Mouse (Mus musculus) heart, embryonic 12.5 days (tissue): ENCODE measurements around the gene Sgo2b. TPM values are rescaled to one million over a fixed set of nuclear protein-coding genes. Genes with fewer than 3 reads are reported as not detected.

Source experiments
- ATAC-seq: fragments of 200-750 bp; cut with Nextera tagmentation; 2 replicates; pipeline ENCODE4 v1.8.0; 2017; ENCODE audit warnings: moderate TSS enrichment, moderate library complexity; ENCODE audit not compliant: insufficient number of reproducible peaks, low FRiP score
- H3K27ac ChIP-seq: fragments of 300-500 bp; sonication (generic); 2 replicates; pipeline ENCODE4 v1.5.1; 2016; ENCODE audit warnings: mild to moderate bottlenecking, moderate library complexity; ENCODE audit not compliant: poor library complexity, severe bottlenecking
- H3K27me3 ChIP-seq: fragments of 300-500 bp; sonication (generic); replicated peaks from 2 replicates; pipeline ENCODE4 v1.6.1; 2016; ENCODE audit warnings: mild to moderate bottlenecking, moderate library complexity
- H3K36me3 ChIP-seq: fragments of 300-500 bp; sonication (generic); 2 replicates; pipeline ENCODE4 v1.6.1; 2016; ENCODE audit warnings: mild to moderate bottlenecking, moderate library complexity
- H3K4me1 ChIP-seq: fragments of 300-500 bp; sonication (generic); replicated peaks from 2 replicates; pipeline ENCODE4 v1.6.1; 2016; ENCODE audit warnings: mild to moderate bottlenecking
- H3K4me2 ChIP-seq: fragments of 300-500 bp; sonication (generic); 2 replicates; pipeline ENCODE4 v1.6.1; 2016; ENCODE audit warnings: mild to moderate bottlenecking, moderate library complexity
- H3K4me3 ChIP-seq: fragments of 300-500 bp; sonication (generic); 2 replicates; pipeline ENCODE4 v1.5.1; 2016; ENCODE audit warnings: mild to moderate bottlenecking
- H3K9ac ChIP-seq: fragments of 300-500 bp; sonication (generic); 2 replicates; pipeline ENCODE4 v1.6.1; 2016; ENCODE audit warnings: mild to moderate bottlenecking, moderate library complexity
- H3K9me3 ChIP-seq: fragments of 300-500 bp; sonication (generic); replicated peaks from 2 replicates; pipeline ENCODE4 v1.6.1; 2016; ENCODE audit warnings: mild to moderate bottlenecking, moderate library complexity
- WGBS: fragments of 180-500 bp; shearing (Covaris S2); methylation state at CpG from one replicate; pipeline ENCODE4 v1.1.7; 2016; 5-methylcytosine and 5-hydroxymethylcytosine counted together
- polyA plus RNA-seq: library from polyadenylated mRNA; unstranded; fragments of >200 nt; fragmentation: Nextera tagmentation; extraction: Ambion mirVana; gene quantifications from 2 replicates; pipeline ENCODE4 v1.2.1, GENCODE M21; 2016

The Sgo2b gene
- polyA plus RNA-seq, 1 experiment from 2014 or later, result not detected

DNA sequence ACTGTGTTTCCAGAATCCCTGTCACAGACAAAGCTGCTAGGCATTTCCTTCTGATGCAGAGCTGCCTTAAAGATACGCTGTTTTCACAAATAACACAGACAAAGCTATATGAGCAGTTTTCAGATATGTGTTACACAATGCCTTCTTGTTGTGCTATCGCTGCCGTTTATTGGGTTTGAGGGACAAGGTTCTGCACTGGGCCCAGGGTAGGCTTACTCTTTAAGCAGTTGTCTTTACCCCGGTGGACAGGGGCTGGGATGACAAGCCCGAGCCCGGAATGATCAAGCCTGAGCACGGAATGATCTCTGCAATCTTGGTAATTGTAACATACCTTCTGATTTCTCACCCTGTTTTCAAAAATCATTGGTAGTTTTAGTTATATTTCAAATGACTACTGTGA is 75.1 kb downstream of the Sgo2b start:
- ATAC-seq, result no peak
- no peak overlapping the region for H3K4me2 ChIP-seq

More for the DNA sequence above, 75.1 kb downstream of the Sgo2b start:
- Histone ChIP-seq H3K27ac (no peak overlapping the region), H3K4me1 (no peaks in the 10 kb centered on the region), H3K9me3 (no peaks in the 10 kb centered on the region), H3K9ac (no peak overlapping the region), H3K27me3 (no peaks in the 10 kb centered on the region), H3K4me3 (no peak overlapping the region), H3K36me3 (no peaks in the 10 kb centered on the region)
- WGBS, result 84% methylated on average over 7 of the region's 7 CpGs
